Mouse (Mus musculus): ENCODE measurements at regions not wholly inside any gene's neighbourhood (a gene's known extent, or its start where the extent isn't known, plus 50 kb on each side); places are given as distances from the start of the nearest gene placed in this dataset.

- no peak for TF ChIP-seq POLR2A (IDR thresholded peaks at IDR 0.05; ENCODE audit: low read depth, low read length)
- TF ChIP-seq CTCF (conservative IDR thresholded peaks at IDR 0.05; ENCODE audit: insufficient read depth, insufficient read length, low read depth, low read length) = no peak
Measured at GRCm38 (mm10) chr12:82064986-82065385, 104.1 kb upstream of the Sipa1l1 start.

Measured in kidney, adult 2 months (tissue).